Mouse (Mus musculus): ENCODE results near the gene Emsy. TPM values are rescaled to one million over a fixed set of nuclear protein-coding genes. Genes with fewer than 3 reads are reported as not detected.

Emsy gene
- total RNA-seq, 2 experiments from 2014 or later: 18.6 to 19.3 TPM

DNA sequence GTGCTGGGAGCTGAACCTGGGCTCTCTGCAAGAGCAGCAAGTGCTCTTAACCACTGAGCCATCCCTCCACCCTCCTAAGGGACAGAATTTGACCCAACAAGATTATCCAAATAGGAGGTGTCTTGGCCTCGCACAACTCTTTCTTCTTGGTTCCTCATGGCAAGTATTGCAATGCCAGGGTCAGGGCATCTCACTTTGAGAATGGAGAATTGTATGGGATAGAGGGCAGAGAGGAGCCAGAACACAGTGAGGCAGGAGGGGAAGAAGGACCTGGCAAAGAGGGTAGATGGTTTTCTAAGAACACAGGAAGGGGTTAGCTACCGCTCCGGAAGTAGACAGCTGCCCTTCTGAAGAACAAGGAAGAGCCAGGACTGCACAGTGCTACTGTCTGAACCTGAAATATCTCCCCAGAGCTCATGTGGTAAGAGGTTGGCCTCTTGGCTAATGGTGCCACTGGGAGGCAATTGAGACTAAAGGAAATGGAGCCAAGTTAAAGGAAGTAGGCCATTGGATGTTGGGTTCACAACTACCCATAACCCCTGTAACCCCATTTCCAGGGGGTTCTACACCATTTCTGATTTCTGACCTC lies 80.8 kb downstream of the Emsy start:
- no peak for DNase-seq

DNA sequence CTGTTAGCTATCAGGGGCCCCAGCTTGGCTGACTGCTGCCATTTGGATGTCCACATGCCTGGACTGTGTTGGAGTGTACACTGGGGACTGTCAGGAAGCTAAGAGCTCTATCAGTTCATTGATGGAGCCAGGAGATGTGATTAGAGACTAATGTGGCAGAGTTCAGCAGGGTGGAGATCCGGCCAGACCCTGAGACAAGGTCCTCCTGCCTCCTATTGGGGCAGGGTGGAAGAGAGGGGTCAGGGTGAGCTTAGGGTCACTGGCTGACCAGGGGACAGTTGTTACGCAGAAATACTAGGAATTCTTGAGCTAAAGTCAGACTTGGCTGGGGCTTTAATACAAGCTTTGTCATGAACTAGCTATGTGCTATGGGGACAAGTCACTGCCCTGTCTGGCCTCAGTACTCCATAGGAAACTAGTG lies 81.8 kb downstream of the Emsy start:
- no peak for DNase-seq

DNA sequence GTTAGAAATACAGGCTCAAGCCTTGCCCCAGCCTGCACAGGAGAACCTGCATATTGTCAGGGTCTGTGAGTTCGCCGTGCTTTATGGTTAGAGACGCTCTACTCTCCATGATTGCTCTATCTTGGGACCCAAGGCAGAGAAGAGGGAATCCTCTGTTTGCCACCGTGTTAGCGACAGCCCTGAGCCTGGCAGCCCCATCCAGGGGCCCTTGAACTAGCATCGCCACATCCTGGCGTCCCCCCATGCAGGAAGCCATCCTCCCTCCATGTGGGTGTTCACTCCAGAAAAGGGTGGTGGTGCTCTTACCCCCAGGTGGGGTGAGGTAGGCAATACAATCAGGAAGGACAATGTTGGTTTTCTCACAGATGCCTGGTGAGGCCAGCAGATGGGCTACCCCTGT lies 82.3 kb downstream of the Emsy start:
- no peak for DNase-seq

DNA sequence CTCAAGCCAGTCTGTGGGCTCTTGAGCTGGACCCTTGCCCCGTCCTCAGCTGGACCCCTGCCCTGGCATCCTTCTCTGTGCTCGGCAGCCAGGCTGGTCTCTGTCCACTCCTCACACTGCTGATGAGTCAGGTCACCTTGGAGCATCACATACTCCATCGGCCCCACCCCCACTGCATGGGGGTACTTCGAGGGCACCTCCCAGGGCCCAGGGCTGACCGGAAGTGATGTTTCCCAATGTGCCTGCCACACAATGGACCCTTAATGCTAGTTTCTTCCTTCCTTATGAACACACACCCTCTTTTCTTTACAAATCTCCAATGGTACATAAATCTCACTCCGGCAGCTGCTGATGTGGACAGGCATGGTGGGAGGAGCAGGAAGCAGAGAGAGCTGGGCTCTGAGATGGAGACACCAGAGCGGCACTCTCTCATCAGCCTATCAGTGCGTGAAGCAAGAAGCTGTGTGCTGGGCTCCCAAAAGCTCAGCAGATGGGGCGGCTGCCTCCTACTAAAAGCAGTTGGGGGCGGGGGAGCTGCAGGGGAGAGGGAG lies 83.3 kb downstream of the Emsy start:
- DNase-seq: no peak

DNA sequence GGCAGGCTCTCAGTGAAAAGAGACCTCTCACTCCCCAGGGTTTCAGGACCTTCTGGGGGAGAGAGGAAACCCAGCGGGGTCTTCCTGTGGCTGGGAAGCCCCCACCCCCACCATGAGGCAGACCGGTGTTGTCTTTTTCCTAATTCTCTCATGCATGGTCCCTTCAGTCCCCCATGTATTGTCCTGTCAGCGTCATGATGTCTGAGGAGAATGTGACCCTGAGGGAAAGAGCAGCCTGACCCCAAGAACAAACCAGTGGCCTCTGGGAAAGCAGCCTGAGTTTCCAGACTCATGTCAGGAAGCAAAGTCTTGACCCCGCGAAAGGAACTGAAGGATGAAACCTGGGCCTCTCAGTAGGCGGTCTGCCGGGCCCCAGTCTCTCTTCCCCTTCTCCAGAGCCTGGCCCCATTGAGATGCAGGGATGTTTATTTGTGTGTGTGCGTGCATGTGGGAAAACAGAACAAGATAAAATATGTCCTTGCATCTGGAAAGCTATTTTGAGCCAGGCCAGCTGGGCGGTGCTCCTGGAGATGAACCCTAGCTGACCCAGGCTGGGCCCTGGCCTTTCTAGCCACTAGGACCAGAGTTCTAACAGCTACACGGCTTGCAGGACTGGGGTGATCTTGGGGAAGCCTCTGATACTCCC lies 84.2 kb downstream of the Emsy start:
- DNase-seq: peak; percentile 54

DNA sequence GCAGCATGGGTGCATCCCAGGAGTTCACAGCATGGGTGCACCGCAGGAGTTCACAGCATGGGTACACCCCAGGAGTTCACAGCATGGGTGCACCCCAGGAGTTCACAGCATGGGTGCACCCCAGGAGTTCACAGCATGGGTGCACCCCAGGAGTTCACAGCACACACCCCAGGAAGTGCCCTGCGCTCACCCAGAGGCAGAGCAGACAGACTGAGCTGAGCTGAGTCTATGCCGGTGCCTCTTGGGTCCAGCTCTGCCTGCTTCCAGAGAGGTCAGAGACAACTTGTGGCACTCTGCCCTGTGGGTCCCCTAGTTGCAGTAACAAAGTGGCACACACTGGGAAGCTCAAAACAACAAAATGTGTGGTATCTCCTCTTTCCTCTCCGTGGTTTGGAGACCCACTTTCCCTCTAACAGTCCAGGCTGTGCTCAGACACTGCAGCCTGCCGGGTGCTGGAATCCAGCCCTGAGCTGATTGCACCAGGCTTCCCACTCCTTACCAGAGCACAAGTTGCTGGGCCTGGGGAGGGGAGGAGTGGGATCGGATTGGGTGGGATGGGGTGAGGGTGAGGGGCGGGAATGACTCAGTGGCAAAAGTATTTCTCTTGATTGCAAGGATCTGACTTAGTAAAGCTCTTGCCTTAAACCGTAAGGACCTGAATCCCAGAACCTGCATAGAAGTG lies 85.6 kb downstream of the Emsy start:
- DNase-seq: no peak

DNA sequence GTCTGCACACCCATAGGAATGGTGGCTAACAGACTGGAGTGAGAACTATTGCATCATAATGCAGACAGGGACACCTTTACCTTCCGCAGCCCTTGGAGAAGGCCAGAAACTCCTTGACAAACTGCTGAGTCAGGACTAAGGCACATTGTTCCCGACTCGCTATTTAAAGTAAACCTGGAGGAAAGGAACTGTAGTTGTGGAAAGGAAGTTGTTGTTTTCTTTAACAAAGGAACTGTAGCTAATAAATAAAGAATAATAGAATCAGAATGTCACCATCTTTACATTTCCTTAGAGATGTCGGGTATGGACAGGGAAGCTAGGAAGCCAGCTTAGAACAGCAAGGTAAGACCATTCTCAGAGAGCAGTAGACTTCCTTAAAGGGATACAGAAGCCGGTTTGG lies 89.5 kb downstream of the Emsy start:
- DNase-seq: no peak

DNA sequence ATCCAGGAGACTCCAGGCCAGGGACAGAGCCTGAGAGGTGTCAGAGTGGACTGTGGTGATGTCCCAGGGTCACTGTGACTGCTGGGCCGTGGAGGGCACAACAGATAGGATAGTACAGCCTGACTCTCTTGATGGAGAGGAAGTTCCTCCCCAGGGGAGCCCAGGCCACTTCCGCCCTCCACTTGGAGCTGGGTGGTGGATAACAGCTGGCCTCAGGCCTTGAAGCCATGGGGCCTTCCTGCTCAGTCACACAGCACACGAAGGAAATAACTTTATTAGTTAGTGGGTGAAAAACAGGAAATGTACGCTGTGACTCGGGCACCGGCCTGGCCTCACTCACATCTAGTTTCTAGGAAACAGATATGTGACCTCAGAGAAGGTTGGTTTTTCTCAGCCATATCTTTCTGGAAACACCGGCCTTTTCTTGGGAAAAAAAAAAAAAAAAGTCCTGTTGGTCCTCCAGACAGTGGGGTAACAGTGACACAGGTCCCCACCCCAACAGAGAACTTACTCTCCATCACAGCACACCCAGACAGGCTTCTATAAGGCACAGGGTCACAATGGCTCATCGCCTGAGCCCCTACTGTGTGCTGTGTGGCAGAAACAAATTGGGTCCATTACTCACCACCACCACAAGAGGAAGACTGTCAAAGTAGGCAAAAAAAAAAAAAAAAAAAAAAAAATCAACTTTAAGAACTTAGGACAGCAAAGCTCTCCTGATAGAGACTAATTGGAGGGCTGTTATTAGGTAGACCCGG lies 91.8 kb downstream of the Emsy start:
- no peak for DNase-seq

DNA sequence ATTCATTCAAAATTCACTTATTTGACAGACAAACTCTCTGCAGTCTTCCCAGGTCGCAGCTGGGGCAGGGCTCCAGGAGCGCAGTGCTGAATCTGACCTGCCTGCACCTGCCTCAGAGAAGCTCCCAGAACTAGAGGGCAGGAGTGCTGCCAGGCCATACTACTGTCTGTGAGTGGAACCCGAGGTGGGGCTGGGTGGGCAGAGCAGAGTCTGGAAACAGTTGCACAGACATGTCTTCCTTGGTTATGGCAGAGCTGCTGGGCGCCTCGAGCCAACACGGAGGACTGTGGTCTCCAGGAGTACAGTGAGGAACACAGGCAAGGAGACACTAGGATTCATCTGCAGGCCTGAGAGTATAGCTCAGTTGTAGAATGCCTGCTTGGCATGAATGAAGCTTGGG lies 92.6 kb downstream of the Emsy start:
- no peak for DNase-seq

DNA sequence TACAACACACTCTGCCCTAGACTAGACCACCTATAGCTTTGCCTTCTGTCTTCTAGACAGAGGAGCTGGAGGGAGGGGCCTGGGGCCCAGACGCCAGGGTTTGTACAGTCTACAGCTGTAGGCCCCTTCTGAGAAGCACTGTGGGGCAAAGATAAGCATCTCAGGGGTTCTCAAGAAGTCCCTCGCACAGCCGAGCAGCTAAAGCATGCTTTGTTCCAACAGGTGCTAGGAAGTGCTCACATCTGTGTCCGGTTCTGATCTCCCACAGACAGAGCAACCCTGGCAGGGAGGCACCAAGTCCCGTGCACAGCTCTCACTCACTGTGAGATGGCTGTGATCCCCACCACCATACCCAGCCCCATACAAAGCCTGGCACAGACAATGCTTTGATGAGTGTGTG lies 93.6 kb downstream of the Emsy start:
- peak; percentile 20 for DNase-seq

DNA sequence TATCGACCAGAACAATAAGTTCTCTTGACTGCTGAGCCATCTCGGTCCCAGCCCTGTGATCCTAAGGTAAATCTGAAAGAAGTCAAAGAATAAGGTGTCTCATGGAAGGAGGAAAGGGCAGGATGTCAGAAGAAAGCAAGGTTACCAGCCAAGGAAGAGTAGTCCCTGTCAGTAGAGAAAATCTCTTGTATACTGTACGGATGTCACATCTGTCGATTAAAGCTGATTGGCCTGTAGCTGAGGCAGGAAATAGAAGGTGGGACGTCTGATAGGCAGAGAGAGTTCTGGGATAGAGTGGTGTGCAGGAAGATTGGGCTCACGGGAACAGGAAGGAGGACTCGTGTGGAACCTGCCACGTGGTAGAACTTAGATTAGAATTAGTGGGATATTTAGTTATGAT lies 94.4 kb downstream of the Emsy start:
- no peak for DNase-seq

DNA sequence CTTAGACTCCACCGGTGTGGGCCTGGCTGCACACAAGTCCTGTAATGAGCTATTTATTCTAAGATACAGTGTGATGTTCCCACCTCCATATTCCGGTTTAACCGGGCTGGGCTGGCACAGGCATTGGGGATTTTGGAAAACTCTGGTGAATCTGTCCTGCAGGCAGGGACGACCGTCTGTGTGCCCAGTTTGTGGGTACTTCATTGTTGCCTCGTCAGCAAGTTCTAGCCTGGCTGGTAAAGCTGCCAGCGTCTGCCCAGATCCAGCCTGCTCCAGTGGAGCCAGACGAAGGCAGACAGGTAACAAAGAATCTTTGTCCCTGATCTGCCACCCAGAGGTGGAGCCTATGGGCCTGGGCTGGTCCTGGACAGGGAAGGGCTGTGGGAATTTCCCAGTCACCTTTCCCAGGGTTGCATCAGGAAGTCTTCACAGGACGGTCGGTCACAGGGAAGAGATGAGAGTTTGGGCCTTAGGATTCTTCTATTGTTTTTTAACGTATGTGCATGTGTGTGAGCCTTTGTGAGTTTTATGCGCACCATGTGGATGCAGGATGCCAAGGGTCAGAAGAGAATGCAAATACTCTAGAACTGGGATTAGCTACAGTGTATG lies 94.9 kb downstream of the Emsy start:
- DNase-seq: no peak

DNA sequence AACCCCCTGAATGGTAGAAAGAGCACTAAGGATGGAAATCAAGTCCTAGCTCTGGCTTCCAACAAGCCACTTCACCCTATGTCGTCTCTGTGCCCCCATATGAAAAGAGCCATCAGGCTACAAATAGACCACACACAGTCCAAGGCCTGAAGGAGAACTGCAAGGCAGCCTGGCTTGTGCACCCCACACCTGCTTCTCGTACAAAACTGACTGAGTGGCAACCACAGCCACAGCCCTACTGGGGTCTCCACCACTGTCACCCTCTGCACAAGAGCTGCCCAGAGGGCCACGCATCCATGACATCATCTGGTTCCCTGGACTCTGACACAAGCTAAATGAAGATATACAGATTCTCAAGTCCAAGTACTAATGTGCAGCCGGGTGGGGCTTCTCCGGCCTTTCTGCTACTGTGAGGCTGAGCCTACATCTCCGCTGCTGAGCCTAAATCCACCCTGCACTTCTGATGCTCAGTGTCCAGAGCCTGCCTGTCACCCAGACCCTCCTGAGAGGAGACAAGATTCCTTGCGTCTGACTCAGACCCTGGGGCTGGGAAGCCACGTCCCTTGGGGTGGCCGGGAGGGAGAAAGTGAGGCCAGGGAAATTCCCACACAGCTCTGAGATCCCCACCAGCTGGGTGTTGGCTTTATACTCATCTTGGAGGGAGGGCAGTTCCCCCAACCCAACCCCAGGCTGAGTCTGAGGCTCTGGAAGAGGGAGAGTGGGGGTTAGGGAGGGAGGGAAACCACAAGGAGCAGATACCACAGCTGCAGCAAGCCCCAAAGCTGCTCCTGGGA lies 98.3 kb downstream of the Emsy start:
- DNase-seq: peak; percentile 57

DNA sequence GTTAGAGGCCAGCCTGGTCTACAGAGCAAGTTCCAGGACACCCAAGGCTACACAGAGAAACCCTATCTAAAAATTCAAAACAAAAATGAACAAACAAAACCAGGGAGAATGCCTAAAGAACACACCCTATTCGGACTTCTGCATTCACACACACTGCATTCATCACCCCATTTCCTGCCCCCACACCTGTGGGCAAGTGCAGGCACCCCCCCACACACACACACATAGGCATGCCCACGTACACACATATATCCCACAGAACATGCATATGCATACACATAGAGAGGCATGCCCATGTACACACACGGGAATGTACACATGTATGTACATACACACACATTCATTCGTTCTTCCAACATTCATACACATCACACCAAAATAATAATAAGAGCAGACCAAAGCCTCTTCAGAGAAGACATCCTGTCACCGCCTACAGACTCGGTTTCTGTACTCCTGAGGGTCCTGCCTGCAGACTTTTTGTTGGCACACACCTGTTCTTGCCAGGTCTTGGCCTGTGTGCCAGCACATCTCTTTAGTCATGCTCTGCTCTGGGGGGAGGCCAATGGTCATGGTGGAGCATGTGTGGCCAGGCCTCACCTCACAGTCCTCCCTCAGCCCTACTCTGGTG lies 99.7 kb downstream of the Emsy start:
- no peak for DNase-seq

DNA sequence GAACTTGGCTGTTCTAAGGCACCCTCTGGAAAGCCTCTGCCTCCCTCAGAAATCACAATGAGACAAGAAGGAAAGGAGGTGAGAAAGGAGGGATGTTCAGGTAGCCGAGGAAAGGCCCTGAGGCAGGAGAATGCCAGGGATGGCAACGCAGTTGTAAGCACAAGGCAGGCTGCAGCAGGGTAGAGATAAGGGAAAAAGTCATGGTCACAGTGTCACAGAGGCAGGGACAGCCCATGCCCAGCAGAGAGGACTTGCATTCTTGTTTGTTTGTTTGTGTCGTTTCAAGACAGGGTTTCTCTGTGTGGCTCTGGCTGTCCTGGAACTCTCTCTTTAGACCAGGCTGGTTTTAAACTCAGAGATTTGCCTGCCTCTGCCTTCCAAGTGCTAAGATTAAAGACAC lies 105.5 kb downstream of the Emsy start:
- DNase-seq: no peak

DNA sequence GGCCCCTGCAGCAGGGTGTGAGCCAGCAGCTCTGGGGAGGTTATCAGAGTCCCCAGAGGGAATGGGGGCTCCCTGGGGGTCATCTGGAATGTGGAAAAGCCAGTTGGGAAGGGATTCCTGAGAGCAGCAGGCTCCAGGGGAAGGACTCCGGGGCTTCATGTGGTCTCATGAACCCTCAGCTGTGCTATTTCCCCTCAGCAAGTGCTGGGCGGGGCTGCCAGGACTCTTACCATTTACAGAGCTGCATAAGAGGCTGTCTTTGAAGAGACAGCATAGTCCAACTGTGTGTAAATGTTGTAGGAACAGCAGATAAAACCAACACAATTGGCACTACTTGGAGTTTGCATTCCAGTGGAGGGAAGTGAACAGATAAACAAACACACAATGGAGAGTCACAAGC lies 106.0 kb downstream of the Emsy start:
- no peak for DNase-seq

DNA sequence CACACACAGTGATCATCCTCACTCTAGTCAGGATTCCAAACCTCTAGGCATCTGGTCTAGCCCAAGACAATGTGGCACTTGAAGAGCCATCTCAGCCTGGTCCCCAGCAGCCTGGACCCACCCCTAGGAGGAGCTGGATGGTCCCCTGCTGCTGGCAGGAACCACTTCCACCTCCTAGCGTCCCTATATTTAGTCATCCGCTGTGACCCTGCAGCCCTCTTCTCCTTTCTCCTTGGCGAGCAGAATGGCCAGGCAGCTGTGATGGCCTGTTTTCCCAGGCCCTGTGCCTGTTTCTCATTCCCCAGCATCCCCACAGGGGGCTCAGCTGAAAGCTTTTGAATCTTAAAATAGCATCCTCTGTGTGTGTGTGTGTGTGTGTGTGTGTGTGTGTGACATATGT lies 107.7 kb downstream of the Emsy start:
- DNase-seq: peak; percentile 55

DNA sequence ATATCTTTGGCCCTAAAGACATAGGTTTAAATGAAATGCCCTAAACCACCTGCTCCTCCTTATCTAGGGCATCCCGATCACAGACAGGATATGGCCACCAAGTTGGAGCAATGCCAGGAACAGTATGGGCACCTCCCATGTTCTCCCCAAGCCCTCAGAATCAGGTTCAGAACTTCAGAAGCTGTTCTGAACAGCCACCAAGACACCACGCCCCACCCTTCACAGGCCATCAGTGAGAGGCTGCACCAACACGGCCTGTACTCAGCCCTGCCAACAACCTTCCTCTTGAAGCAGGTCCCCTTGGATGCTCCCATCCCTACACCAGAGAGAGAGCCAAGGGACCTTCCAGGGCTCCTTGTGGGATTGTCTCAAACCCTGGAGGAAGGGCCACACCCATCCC lies 112.0 kb downstream of the Emsy start:
- DNase-seq: no peak

DNA sequence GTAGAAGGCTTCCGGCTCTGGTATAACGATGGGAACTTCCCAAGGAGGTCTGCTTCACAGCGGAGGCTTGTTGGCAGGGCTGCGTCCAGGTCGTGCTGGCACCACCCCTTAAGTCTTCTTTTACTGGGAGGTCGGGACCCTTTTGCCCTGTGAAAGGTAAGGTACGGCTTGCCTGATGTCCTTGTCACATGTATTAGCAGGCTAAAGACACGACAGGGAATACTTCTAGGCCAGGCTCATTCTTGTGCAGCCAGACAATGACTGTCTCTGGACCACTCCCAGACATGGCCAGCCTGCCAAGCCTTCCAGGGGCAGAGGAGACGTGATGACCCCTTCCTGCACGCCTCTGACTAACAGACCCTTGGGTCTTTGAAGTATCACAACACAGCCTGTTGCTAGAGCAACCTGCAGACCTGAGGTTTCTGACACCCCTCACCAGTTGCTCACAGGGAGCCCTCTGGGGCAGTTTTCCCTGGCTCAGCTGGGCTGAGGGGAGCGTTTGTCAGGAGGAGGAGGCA lies 112.7 kb downstream of the Emsy start:
- DNase-seq: no peak

DNA sequence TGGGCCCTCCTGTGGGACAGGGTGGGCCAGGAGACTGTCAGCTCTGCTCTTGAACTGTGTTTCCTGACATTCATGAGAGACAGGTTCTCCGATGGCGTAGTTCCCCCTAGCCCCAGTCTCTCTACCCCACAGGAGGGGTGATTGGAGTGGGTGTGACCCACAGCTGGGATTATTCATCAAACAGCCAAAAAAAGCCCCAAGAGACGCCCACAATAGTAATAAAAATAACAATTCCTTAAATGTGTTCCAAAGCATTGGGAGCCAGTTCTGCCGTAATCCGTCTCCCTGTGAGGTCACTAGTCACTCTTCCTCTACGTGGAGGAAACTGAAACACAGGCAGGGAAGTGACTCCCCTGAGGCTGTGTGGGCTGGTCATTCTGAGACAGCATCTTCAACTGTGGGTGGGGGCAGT lies 113.8 kb downstream of the Emsy start:
- DNase-seq: peak; percentile 47

DNA sequence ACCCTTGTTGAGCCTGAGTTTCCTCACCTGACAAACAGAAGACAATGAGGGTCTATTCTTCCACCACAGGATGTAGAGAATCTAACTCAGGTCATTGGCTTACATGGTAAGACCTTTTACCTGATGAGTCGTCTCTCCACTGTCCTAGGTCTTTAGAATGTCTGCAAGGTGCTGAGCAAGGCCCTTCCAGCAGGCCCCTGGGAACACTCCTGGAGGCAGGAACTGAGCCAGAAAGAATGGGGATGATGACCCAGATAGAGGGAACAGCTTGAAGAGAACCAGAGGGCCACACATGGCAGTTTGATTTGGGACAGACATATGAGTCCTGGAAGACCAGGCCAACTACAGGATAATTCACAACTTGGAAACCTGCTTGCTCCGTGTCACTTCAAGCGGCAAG lies 114.3 kb downstream of the Emsy start:
- no peak for DNase-seq
